Mouse (Mus musculus) hindbrain, embryonic 16.5 days (tissue): Measurements from ENCODE around the gene Pdgfa. TPM values are rescaled to one million over a fixed set of nuclear protein-coding genes. Genes with fewer than 3 reads are reported as not detected.

Source experiments
- ATAC-seq: fragments of 200-750 bp; cut with Nextera tagmentation; 2 replicates; pipeline ENCODE4 v1.8.0; 2017; ENCODE audit warnings: moderate TSS enrichment, moderate library complexity
- H3K27ac ChIP-seq: fragments of 300-500 bp; sonication (generic); 2 replicates; pipeline ENCODE4 v1.5.1; 2014; ENCODE audit warnings: low read depth, mild to moderate bottlenecking, control low read depth, low read length, moderate library complexity
- H3K27me3 ChIP-seq: fragments of 300-500 bp; sonication (generic); replicated peaks from 2 replicates; pipeline ENCODE4 v1.6.1; 2014; ENCODE audit warnings: low read length; ENCODE audit not compliant: control insufficient read depth, insufficient read depth
- H3K36me3 ChIP-seq: fragments of 300-500 bp; sonication (generic); 2 replicates; pipeline ENCODE4 v1.6.1; 2014; ENCODE audit warnings: mild to moderate bottlenecking, low read length, moderate library complexity, mixed read lengths; ENCODE audit not compliant: control insufficient read depth, insufficient read depth
- H3K4me1 ChIP-seq: fragments of 300-500 bp; sonication (generic); 2 replicates; pipeline ENCODE4 v1.6.1; 2014; ENCODE audit warnings: low read depth, low read length; ENCODE audit not compliant: control insufficient read depth, insufficient read depth
- H3K4me2 ChIP-seq: fragments of 300-500 bp; sonication (generic); 2 replicates; pipeline ENCODE4 v1.6.1; 2014; ENCODE audit warnings: mild to moderate bottlenecking, low read length, control low read depth, moderate library complexity
- H3K4me3 ChIP-seq: fragments of 300-500 bp; sonication (generic); 2 replicates; pipeline ENCODE4 v1.5.1; 2014; ENCODE audit warnings: mild to moderate bottlenecking, low read length, control low read depth, moderate library complexity
- H3K9ac ChIP-seq: fragments of 300-500 bp; sonication (generic); 2 replicates; pipeline ENCODE4 v1.6.1; 2014; ENCODE audit warnings: low read depth, mild to moderate bottlenecking, control low read depth, low read length, moderate library complexity
- H3K9me3 ChIP-seq: fragments of 300-500 bp; sonication (generic); 2 replicates; pipeline ENCODE4 v1.6.1; 2014; ENCODE audit warnings: mild to moderate bottlenecking, low read length, moderate library complexity; ENCODE audit not compliant: control insufficient read depth
- WGBS: fragments of 180-500 bp; shearing (Covaris S2); extraction: QIAGEN DNeasy Blood & Tissue Kit; methylation state at CpG from one replicate; pipeline ENCODE4 v1.1.7; 2014; 5-methylcytosine and 5-hydroxymethylcytosine counted together
- polyA plus RNA-seq: library from polyadenylated mRNA; unstranded; fragments of >200 nt; fragmentation: Nextera tagmentation; extraction: Ambion mirVana; gene quantifications from 2 replicates; pipeline ENCODE4 v1.2.1, GENCODE M21; 2015

Pdgfa gene
- polyA plus RNA-seq, 1 experiment from 2014 or later = 33.4 TPM

DNA sequence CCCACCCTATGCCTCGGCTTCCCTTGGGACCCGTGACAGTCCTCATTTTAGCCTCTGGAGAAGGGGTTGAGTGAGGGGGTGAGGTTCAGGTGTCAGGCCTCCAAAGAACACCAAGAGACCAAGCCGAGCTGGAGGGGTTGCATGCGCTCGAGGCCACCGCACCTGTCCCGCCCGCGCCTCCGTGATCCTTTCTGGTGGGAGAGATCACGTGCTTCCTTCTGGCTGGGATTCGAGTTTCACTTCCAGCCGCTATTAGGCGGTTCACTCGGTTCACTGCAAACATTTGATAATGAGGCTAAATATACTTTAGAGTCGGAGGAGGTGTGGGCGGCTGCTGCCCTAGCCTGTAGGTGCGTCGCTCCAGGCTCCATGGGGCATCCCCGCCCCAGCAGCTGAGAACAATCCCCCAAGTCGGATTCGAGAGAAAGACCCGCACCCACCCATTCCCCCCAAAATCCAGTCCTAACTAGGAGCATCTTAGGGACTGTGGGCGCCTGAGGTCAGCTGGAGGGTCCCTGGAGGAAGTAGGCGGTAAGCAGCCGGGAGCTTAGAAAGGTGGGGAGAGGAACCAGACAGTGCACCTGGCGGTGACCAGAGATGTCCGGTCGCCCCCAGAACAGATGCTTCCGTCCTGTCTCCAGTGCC is 888 bp upstream of the Pdgfa start:
- 2% methylated on average over 30 of the region's 30 CpGs for WGBS
- no peak for ATAC-seq
- peaks cover 26% of the 10 kb centered on the region for H3K27me3 ChIP-seq
- H3K9me3 ChIP-seq = peaks cover 7% of the 10 kb centered on the region; the same call in 1 of the 2 replicates
- peak overlapping the region; percentile 68 for H3K4me2 ChIP-seq
- H3K4me1 ChIP-seq = peaks cover 45% of the 10 kb centered on the region
- no peaks in the 10 kb centered on the region for H3K36me3 ChIP-seq
- no peak overlapping the region for H3K27ac ChIP-seq
- H3K4me3 ChIP-seq = peak overlapping the region; percentile 36
- peak overlapping the region; percentile 50 for H3K9ac ChIP-seq

DNA sequence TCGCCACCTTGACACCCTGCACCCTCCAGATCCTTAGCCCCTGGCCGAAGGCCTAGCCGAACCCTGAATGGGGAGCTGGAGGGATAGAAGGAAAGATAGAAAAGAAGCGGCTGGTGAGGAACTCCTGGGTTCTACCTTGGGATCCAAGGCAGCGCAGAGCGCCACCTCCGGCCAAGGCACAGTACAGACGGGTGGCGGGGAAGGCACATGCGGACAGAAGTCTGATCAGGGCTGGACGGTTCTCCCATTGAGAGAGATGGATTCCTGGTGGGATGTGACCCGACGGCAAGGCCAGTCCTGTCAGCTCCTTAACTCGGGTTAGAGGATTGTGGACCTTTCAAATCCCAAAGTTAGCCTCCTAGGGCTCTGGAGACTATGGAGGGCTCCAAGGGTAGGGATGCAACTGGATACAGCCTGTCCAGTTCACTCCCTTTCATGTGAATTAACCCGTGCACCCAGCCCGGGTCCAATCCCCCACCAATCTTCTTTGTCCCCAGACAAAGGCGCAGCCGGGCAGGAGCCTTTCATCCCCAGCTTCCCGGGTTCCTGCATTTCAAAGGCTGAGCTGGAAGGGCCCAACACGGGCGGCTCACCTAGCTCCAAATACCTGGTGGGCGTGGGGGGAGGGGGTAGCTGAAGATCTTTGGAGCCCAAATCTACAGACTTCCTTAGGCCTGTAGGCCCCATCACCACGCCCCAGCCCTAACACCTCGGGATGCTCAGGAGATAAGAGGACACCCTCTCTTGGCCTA is 672 bp downstream of the Pdgfa start:
- H3K4me3 ChIP-seq = peak overlapping the region; percentile 83
- H3K36me3 ChIP-seq = no peaks in the 10 kb centered on the region
- peak overlapping the region; percentile 96 for H3K4me2 ChIP-seq
- peak overlapping the region; percentile 93 for H3K9ac ChIP-seq
- H3K27me3 ChIP-seq = peaks cover 37% of the 10 kb centered on the region
- 5% methylated on average over 24 of the region's 24 CpGs for WGBS
- ATAC-seq = no peak
- H3K9me3 ChIP-seq = 0 out of 2 replicates have a peak, but pooled peaks cover 2% of the 10 kb centered on the region
- H3K4me1 ChIP-seq = peaks cover 52% of the 10 kb centered on the region
- H3K27ac ChIP-seq = peak overlapping the region; percentile 92

DNA sequence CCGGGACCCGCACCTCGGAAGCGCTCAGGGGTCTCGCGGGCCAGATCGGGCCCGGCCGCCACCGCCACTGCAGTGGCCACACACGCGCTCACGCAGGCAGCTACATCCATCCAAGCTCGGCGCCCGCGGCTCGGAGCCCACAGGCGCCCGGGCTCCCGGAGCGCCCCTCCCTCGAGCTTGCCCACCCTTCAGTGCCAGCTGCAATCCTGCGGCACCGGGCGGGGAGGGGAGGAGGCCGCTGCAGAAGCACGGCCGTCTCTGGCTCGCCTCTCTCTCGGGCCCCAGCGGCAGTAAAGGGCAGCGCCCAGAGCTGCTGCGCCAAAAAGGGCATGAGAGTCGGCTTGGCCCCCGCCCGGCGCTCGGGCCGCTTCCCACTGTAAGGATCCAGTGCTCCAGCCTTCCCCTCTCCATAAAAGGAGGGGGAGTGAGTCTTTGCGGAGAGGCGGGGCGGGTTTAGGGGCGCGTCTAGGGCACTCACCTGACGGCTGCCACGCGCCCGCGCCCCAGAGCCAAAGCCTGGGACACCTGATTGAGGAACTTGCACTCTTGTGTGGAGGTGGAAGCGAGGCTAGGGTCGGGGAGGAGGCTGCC is 1.4 kb downstream of the Pdgfa start:
- Histone ChIP-seq H3K9ac (peak overlapping the region; percentile 93), H3K4me1 (peaks cover 52% of the 10 kb centered on the region), H3K36me3 (no peaks in the 10 kb centered on the region), H3K4me3 (peak overlapping the region; percentile 83), H3K27me3 (peaks cover 40% of the 10 kb centered on the region), H3K27ac (peak overlapping the region; percentile 92), H3K9me3 (0 out of 2 replicates have a peak, but pooled peaks cover 2% of the 10 kb centered on the region), H3K4me2 (peak overlapping the region; percentile 96)
- peak; percentile 65 for ATAC-seq
- WGBS = under 1% methylated on average over 46 of the region's 52 CpGs

DNA sequence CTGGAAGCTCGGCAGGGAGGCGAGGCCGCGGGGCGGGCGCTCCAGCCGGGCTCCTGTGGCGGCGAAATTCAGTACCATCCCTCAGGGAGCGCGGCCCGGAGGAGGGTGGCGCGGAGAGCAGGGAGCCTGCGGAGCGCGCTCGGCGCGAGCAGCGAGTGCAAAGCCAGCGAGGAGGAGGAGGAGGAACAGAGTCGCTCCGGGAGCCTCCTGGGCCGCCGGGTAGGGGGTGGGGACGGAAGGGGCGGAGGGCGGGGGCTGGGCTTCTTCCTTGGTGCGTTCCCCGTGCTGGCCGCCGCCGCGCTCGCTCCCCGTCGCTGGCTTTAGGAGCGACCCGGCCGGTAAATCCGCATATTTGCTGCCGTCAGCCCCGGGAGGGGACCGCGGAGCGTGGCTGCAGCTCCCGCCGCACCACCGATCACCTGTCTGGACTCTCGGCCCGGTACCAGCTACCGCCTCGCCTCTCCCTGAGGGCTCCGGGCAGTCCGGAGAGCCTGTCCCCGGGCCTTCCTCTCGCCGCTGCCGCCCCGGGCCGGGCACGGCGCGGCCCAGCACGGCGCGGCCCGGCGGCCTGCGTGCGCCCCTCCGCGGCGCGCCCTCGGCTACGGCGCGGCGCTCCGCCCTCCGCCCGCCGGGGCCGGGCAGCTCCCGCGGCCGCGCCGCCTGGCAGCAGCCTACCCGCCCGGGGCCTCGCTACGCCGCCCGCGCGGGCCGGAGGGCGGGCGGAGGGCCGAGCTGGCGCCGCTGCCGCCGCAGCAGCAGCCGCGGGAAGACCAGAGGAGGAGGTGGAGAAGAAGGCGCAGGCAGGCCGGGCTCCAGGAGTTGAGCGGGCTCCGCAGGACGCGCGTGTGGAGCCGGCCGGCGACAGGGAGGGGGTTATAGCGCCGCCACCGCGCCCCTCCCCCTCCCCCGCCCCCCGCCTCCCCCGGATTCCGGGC is 2.1 kb downstream of the Pdgfa start:
- Histone ChIP-seq H3K4me1 (peaks cover 52% of the 10 kb centered on the region), H3K4me2 (peak overlapping the region; percentile 96), H3K9me3 (no peaks in the 10 kb centered on the region), H3K36me3 (no peaks in the 10 kb centered on the region), H3K4me3 (peak overlapping the region; percentile 83), H3K27me3 (peaks cover 38% of the 10 kb centered on the region), H3K27ac (peak overlapping the region; percentile 92), H3K9ac (peak overlapping the region; percentile 93)
- ATAC-seq = peak; percentile 67
- under 1% methylated on average over 77 of the region's 127 CpGs for WGBS

DNA sequence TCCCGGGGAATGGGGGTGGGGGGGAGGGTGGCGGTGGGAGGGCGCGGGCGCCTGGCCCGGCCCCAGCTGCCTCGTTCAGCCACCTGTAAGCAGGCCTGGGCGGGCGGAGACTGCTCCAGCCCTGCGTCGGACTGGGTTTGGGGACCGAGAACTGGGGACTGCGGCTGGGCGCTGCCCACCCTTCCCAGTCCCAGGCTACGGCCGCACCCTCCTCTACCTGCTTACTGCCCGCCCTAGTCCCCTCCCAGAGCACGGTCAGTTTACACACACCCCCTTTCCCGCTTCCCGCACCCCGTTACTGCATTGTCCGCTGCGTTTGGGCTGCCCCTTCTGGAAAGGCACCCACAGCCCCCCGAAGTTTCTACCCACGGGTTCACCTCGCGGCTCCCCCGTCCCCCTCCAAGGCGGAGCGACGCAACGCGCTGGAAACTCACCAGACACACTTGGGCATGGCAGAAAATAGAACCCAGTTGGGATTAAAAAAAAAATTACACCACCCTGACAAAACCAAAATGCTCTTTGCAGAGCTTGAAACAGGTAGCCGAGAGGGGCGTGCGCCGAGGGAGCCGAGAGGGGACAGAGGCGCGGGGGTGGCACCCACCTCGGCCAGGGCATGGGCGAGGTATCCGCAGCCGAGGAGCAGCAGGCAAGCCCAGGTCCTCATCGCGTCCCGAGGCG is 2.9 kb downstream of the Pdgfa start:
- H3K27ac ChIP-seq = peak overlapping the region; percentile 92
- 0 out of 2 replicates have a peak, but pooled peaks have one; percentile 13 for ATAC-seq
- H3K9ac ChIP-seq = peak overlapping the region; percentile 93
- 0% methylated on average over 38 of the region's 48 CpGs for WGBS
- peak overlapping the region; percentile 96 for H3K4me2 ChIP-seq
- H3K36me3 ChIP-seq = no peaks in the 10 kb centered on the region
- peaks cover 32% of the 10 kb centered on the region for H3K27me3 ChIP-seq
- H3K4me1 ChIP-seq = peaks cover 53% of the 10 kb centered on the region
- H3K9me3 ChIP-seq = no peaks in the 10 kb centered on the region
- H3K4me3 ChIP-seq = peak overlapping the region; percentile 83

DNA sequence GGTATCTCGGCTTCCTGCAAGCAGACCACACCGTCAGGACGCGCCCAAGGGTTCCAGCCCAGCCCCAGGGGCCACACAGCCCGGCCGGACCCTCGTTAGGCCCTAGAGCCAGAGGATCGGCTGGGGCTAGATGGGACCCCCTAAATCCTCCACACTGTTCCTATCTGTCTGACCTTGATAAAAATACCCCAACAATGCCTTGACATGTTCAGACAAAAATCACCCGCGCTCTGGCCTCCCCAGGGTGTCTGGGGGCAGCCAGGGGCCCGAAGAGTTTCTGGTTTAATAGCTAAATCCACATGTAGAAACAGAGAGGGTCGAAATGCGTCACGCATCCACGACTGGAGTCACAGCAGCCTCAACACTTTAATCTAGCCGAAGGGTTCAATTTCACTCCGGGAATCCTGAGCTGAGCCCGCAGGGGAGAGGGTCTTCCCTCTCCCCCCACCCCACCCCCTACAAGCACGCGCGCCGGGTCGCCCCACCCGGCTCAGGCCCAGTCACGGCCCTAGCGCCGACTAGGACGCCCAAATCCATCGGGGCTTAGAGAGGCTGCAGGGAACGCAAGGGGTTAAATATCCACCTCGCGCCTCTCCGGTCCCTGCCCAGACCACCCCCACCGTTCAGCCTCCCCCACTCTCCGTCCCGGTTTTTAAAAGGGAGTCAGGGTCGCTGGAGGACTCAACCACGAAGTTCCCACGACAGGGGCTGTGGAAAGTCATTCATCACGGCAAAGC is 3.6 kb downstream of the Pdgfa start:
- H3K4me2 ChIP-seq = peak overlapping the region; percentile 96
- no peak for ATAC-seq
- H3K9ac ChIP-seq = peak overlapping the region; percentile 93
- H3K4me1 ChIP-seq = peaks cover 54% of the 10 kb centered on the region
- no peaks in the 10 kb centered on the region for H3K9me3 ChIP-seq
- peak overlapping the region; percentile 83 for H3K4me3 ChIP-seq
- no peaks in the 10 kb centered on the region for H3K36me3 ChIP-seq
- no peak overlapping the region for H3K27ac ChIP-seq
- under 1% methylated on average over 40 of the region's 40 CpGs for WGBS
- peaks cover 25% of the 10 kb centered on the region for H3K27me3 ChIP-seq

DNA sequence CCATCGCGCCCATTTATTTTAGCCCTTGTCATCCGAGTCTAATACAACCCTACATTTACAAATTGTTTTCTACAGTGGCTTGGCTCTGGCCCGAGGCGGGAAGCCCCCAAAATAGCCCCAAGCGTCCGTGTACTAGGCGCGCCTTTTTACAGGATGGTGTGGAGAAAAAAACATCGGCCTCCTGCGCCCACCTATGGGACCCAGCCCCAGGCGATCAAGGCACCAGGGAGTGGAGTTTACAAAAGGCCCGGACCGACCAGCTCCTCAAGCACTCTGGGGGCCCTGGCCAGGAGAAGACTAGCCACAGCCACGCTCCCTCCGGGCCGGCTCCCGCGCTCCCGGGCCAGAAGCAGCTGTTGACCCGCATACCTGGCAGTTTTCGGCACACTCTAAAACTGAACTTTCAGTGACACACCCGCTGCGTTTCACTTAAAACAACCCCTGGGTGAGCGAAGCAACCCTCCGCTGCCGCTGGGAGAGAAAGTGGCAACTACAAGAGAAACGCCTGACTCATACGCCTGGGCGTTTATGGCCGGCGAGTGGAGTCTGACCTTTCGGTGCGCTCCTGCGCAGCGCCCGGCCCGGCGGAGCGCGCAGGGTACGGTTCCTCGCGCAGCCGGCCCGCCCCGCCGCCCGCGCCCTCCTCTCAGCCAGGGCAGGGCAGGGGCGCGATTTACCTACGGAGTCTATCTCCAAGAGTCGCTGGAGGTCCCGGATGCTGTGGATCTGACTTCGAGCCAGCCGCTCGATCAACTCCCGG is 4.4 kb downstream of the Pdgfa start:
- Histone ChIP-seq H3K4me3 (peak overlapping the region; percentile 83), H3K27ac (no peak overlapping the region), H3K36me3 (no peaks in the 10 kb centered on the region), H3K9me3 (no peaks in the 10 kb centered on the region), H3K4me2 (peak overlapping the region; percentile 96), H3K4me1 (peaks cover 52% of the 10 kb centered on the region), H3K9ac (peak overlapping the region; percentile 93), H3K27me3 (peaks cover 23% of the 10 kb centered on the region)
- 5% methylated on average over 56 of the region's 59 CpGs for WGBS
- ATAC-seq = no peak
